Mouse (Mus musculus): Measurements from ENCODE around the gene Olfr971. TPM values are rescaled to one million over a fixed set of nuclear protein-coding genes. Genes with fewer than 3 reads are reported as not detected.
"Not testable (repeated sequence)": the region's sequence is repeated elsewhere in the genome, so short reads cannot be mapped to it uniquely, and the experiment has no call there.

The Olfr971 gene
- polyA plus RNA-seq (2015; fragmentation: Nextera tagmentation; extraction: Ambion mirVana) = not detected in 2 replicates

- not testable (repeated sequence) for DNase-seq (ENCODE audit: low spot score)
These were observed at the start of gene Olfr971 for GRCm38 (mm10) chr9:39836576-39836975. TSS of gene Olfr971 (plus strand) at chr9:39836876.

- DNase-seq (ENCODE audit: low spot score) = no peak
These were observed 46.1 kb upstream of the Olfr971 start, which contains the start of gene Olfr969 for GRCm38 (mm10) chr9:39790558-39790957. TSS of gene Olfr969 (plus strand) at chr9:39790945.

GRCm38 (mm10) chr9:39808560-39808959 lies 28.1 kb upstream of the Olfr971 start, which contains the start of gene Olfr970:
TSS of gene Olfr970 (plus strand) at chr9:39808860.
- DNase-seq (ENCODE audit: low spot score) = no peak

- DNase-seq (ENCODE audit: low spot score) = no peak
These were observed 29.4 kb downstream of the Olfr971 start, which contains the start of gene Olfr972 for GRCm38 (mm10) chr9:39866122-39866521. TSS of gene Olfr972 (plus strand) at chr9:39866422.

- not testable (repeated sequence) for DNase-seq (ENCODE audit: low spot score)
These were observed 35.3 kb downstream of the Olfr971 start for GRCm38 (mm10) chr9:39871986-39872385.

GRCm38 (mm10) chr9:39877541-39878396 lies 41.1 kb downstream of the Olfr971 start:
- not testable (repeated sequence) for DNase-seq (ENCODE audit: low spot score)

Other genes with a start within 250 kb of the Olfr971 start
- 0.98 and 1.3 TPM in 2 replicates for gene AW551984, start 232.5 kb upstream of the Olfr971 start, polyA plus RNA-seq (2015; fragmentation: Nextera tagmentation; extraction: Ambion mirVana)
- not detected in 2 replicates for gene Olfr148, start 226.2 kb upstream of the Olfr971 start, polyA plus RNA-seq (2015; fragmentation: Nextera tagmentation; extraction: Ambion mirVana)
- gene Olfr960, start 215.5 kb upstream of the Olfr971 start, polyA plus RNA-seq (2015; fragmentation: Nextera tagmentation; extraction: Ambion mirVana) = not detected in 2 replicates
- not detected in 2 replicates for gene Olfr961, start 191.8 kb upstream of the Olfr971 start, polyA plus RNA-seq (2015; fragmentation: Nextera tagmentation; extraction: Ambion mirVana)
- not detected in 2 replicates for gene Olfr963, start 169.7 kb upstream of the Olfr971 start, polyA plus RNA-seq (2015; fragmentation: Nextera tagmentation; extraction: Ambion mirVana)
- gene Olfr149, start 129.8 kb upstream of the Olfr971 start, polyA plus RNA-seq (2015; fragmentation: Nextera tagmentation; extraction: Ambion mirVana) = not detected in 2 replicates
- not detected in 2 replicates for gene Olfr965, start 125.5 kb upstream of the Olfr971 start, polyA plus RNA-seq (2015; fragmentation: Nextera tagmentation; extraction: Ambion mirVana)
- gene Olfr150, start 105.9 kb upstream of the Olfr971 start, polyA plus RNA-seq (2015; fragmentation: Nextera tagmentation; extraction: Ambion mirVana) = not detected in 2 replicates
- not detected in 2 replicates for gene Olfr967, start 90.6 kb upstream of the Olfr971 start, polyA plus RNA-seq (2015; fragmentation: Nextera tagmentation; extraction: Ambion mirVana)
- gene Olfr968, start 53.6 kb upstream of the Olfr971 start, polyA plus RNA-seq (2015; fragmentation: Nextera tagmentation; extraction: Ambion mirVana) = not detected in 2 replicates
- not detected in 2 replicates for gene Olfr969, start 45.9 kb upstream of the Olfr971 start, polyA plus RNA-seq (2015; fragmentation: Nextera tagmentation; extraction: Ambion mirVana)
- gene Olfr970, start 28.0 kb upstream of the Olfr971 start, polyA plus RNA-seq (2015; fragmentation: Nextera tagmentation; extraction: Ambion mirVana) = not detected in 2 replicates
- gene Olfr972, start 29.5 kb downstream of the Olfr971 start, polyA plus RNA-seq (2015; fragmentation: Nextera tagmentation; extraction: Ambion mirVana) = not detected in 2 replicates
- not detected in 2 replicates for gene Olfr229, start 70.5 kb downstream of the Olfr971 start, polyA plus RNA-seq (2015; fragmentation: Nextera tagmentation; extraction: Ambion mirVana)
- gene Olfr974, start 100.6 kb downstream of the Olfr971 start, polyA plus RNA-seq (2015; fragmentation: Nextera tagmentation; extraction: Ambion mirVana) = not detected in 2 replicates
- gene Olfr975, start 115.2 kb downstream of the Olfr971 start, polyA plus RNA-seq (2015; fragmentation: Nextera tagmentation; extraction: Ambion mirVana) = not detected in 2 replicates
- not detected in 2 replicates for gene Olfr976, start 124.3 kb downstream of the Olfr971 start, polyA plus RNA-seq (2015; fragmentation: Nextera tagmentation; extraction: Ambion mirVana)
- not detected in 2 replicates for gene Olfr978, start 155.2 kb downstream of the Olfr971 start, polyA plus RNA-seq (2015; fragmentation: Nextera tagmentation; extraction: Ambion mirVana)
- not detected in 2 replicates for gene Olfr979, start 166.6 kb downstream of the Olfr971 start, polyA plus RNA-seq (2015; fragmentation: Nextera tagmentation; extraction: Ambion mirVana)
- not detected in 2 replicates for gene Olfr980, start 172.7 kb downstream of the Olfr971 start, polyA plus RNA-seq (2015; fragmentation: Nextera tagmentation; extraction: Ambion mirVana)
- not detected in 2 replicates for gene Olfr981, start 184.6 kb downstream of the Olfr971 start, polyA plus RNA-seq (2015; fragmentation: Nextera tagmentation; extraction: Ambion mirVana)
- gene Olfr982, start 237.0 kb downstream of the Olfr971 start, polyA plus RNA-seq (2015; fragmentation: Nextera tagmentation; extraction: Ambion mirVana) = not detected in 2 replicates

Measured in thymus, postnatal 0 days (tissue).